Mouse (Mus musculus) G1E (cell line): Measurements from ENCODE around the gene Adamts2. TPM values are rescaled to one million over a fixed set of nuclear protein-coding genes. Genes with fewer than 3 reads are reported as not detected.

Experiments used
- ATAC-seq: 2 replicates; pipeline ENCODE4 v1.8.0; 2016; ENCODE audit warnings: mild to moderate bottlenecking; ENCODE audit not compliant: insufficient number of reproducible peaks, poor library complexity, low FRiP score, severe bottlenecking; ENCODE audit errors: extremely low read depth
- DNase-seq: peaks from one replicate; pipeline ENCODE4 v3.0.0; 2012; ENCODE audit warnings: low spot score
- H3K27me3 ChIP-seq: 2 replicates; pipeline ENCODE4 v1.6.1; 2012; ENCODE audit warnings: mild to moderate bottlenecking, low read length, inconsistent platforms; ENCODE audit not compliant: insufficient read depth
- H3K36me3 ChIP-seq: replicated peaks from 2 replicates; pipeline ENCODE3; 2012; ENCODE audit warnings: mild to moderate bottlenecking, inconsistent platforms
- H3K4me1 ChIP-seq: 2 replicates; pipeline ENCODE4 v1.6.1; 2012; ENCODE audit warnings: low read depth, low read length, inconsistent platforms, mixed read lengths; ENCODE audit not compliant: insufficient read depth
- H3K4me3 ChIP-seq: 2 replicates; pipeline ENCODE4 v1.5.1; 2012; ENCODE audit warnings: low read depth, mild to moderate bottlenecking, inconsistent platforms, low read length, moderate library complexity, mixed read lengths
- H3K9me3 ChIP-seq: replicated peaks from 2 replicates; pipeline ENCODE4 v1.6.1; 2012; ENCODE audit warnings: inconsistent platforms
- CTCF ChIP-seq: IDR thresholded peaks from 2 replicates; pipeline ENCODE4 v1.5.1; 2012; ENCODE audit warnings: low read depth, low read length, inconsistent platforms, mixed read lengths
- GATA1 ChIP-seq: IDR thresholded peaks from 2 replicates; pipeline ENCODE4 v1.6.1; 2012; ENCODE audit warnings: borderline replicate concordance, low read length, inconsistent platforms, mixed read lengths
- GATA2 ChIP-seq: IDR thresholded peaks from 2 replicates; pipeline ENCODE4 v1.6.1; 2012; ENCODE audit warnings: low read depth, low read length, inconsistent platforms, borderline replicate concordance
- POLR2AphosphoS5 ChIP-seq: IDR thresholded peaks from 2 replicates; pipeline ENCODE4 v1.6.1; 2012; ENCODE audit warnings: low read depth, low read length, inconsistent platforms; ENCODE audit not compliant: insufficient replicate concordance
- TAL1 ChIP-seq: conservative IDR thresholded peaks from 2 replicates; pipeline ENCODE4 v1.6.1; 2012; ENCODE audit warnings: low read depth, low read length, inconsistent platforms, mixed read lengths
- polyA plus RNA-seq: library from polyadenylated mRNA; stranded (reverse); fragments of >175 nt; gene quantifications from 2 replicates; pipeline ENCODE4 v1.2.3, GENCODE M21; 2012
- total RNA-seq, 2 experiments: library from RNA; stranded (forward) in 1 of 2; stranded (reverse) in 1 of 2; fragments of 200-1000 nt in 1 of 2; fragments of >200 nt in 1 of 2; fragmentation: Nextera tagmentation in 1 of 2; gene quantifications; 2 replicates each; pipeline ENCODE4 v1.2.3; 2014 to 2017

Adamts2 gene
- total and polyA plus RNA-seq, 3 experiments, result 0.05 TPM; not detected in 2

DNA sequence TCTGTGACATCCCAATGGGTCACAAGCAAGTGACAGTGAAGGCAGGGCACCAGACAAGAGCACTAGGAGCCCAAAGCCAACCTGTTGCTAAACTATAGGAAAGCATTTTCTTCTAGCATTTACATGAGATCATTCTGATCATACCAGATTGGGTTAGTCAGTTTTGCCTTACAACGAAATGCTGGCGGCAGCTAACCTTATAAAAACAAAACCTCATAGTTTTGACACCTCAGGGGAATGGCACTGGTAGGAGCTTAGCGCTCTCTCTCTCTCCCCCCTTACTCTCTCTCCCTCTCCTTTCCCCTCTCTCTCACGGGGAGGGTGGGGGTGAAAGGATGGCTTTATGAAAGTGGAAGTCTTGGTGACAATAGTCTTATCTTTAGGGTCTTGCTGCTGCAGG, 123.7 kb downstream of the Adamts2 start:
- no peaks in the 10 kb centered on the region for H3K4me1 ChIP-seq
- ATAC-seq, result no peak
- no peak for DNase-seq
- H3K4me3 ChIP-seq, result no peak overlapping the region
- H3K9me3 ChIP-seq, result peaks cover 62% of the 10 kb centered on the region
- no peaks in the 10 kb centered on the region for H3K27me3 ChIP-seq
- H3K36me3 ChIP-seq, result no peaks in the 10 kb centered on the region
- TF ChIP-seq POLR2AphosphoS5, result no peak

DNA sequence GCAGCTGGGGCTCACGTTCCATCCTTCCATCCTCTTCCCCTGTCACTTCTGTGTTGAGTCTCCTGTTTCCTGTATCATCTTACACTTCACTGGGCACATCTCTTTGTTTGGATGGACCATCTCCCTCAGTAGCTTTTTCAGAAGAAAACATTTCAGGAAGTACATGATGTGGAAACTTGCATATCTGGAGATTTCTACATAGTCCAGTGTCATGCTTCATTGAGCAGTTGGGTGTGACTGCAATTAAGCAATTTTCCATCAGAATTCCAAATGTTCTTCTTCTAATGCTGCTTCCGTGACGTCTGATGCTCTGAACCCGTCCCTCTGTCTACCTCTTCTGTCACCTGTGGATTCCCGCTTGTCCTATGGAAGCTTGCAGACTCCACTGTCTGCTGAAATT, 124.2 kb downstream of the Adamts2 start:
- TF ChIP-seq GATA1 (no peak), POLR2AphosphoS5 (no peak), GATA2 (no peak), TAL1 (no peak), CTCF (no peak)
- H3K36me3 ChIP-seq, result no peaks in the 10 kb centered on the region
- ATAC-seq (no peak), DNase-seq (no peak)
- H3K27me3 ChIP-seq, result no peaks in the 10 kb centered on the region
- no peak overlapping the region for H3K4me3 ChIP-seq
- H3K4me1 ChIP-seq, result no peaks in the 10 kb centered on the region
- H3K9me3 ChIP-seq, result peaks cover 62% of the 10 kb centered on the region

DNA sequence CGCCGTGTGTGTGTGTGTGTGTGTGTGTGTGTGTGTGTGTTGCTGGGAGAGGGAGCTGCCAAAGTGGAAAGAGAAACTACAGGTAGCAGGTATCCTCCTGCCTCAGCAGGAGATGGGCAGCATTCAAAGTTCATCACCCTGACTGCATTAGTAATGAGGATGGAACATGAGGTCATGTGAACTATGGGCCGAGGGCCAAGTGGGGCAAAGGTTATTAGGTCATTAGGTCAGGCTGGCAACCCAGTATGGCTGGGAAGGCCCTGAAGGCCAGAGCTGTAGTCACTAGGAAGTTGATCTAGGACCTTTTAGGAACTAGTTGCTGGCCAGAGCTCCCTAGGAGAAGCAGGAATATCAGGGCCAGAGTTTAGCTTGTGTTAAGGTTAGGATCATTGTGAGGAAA, 131.3 kb downstream of the Adamts2 start:
- Histone ChIP-seq H3K4me3 (no peak overlapping the region), H3K27me3 (no peaks in the 10 kb centered on the region), H3K9me3 (peaks cover 71% of the 10 kb centered on the region), H3K4me1 (no peaks in the 10 kb centered on the region), H3K36me3 (no peaks in the 10 kb centered on the region)
- TF ChIP-seq GATA1, result no peak
- no peak for TF ChIP-seq GATA2
- TF ChIP-seq POLR2AphosphoS5, result no peak
- no peak for TF ChIP-seq TAL1
- TF ChIP-seq CTCF, result no peak
- DNase-seq (no peak), ATAC-seq (no peak)

DNA sequence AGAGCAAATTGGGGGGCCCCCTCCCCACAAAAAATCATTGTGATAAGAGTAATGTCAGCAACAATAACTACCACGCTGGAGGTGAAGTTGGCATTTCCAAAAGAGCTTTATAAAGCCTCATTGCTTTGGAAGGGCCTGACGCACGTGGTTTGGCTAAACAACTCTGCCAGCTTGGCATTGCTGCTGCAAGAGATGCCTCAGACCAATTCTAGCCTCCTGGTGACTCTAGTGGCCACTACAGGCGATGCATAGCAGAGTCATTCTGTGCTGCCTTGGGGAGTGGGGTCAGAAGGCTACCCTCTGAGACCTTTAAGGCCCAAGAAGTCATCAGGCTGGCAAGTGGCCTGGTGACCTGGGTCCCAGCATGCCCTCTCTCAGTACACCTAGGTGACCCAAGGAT, 132.2 kb downstream of the Adamts2 start:
- DNase-seq, result no peak
- no peak overlapping the region for H3K4me3 ChIP-seq
- H3K4me1 ChIP-seq, result no peaks in the 10 kb centered on the region
- H3K9me3 ChIP-seq, result peaks cover 70% of the 10 kb centered on the region
- no peaks in the 10 kb centered on the region for H3K27me3 ChIP-seq
- TF ChIP-seq GATA1, result no peak
- TF ChIP-seq POLR2AphosphoS5, result no peak
- TF ChIP-seq TAL1, result no peak
- no peak for TF ChIP-seq CTCF
- TF ChIP-seq GATA2, result no peak
- ATAC-seq, result no peak
- no peaks in the 10 kb centered on the region for H3K36me3 ChIP-seq

DNA sequence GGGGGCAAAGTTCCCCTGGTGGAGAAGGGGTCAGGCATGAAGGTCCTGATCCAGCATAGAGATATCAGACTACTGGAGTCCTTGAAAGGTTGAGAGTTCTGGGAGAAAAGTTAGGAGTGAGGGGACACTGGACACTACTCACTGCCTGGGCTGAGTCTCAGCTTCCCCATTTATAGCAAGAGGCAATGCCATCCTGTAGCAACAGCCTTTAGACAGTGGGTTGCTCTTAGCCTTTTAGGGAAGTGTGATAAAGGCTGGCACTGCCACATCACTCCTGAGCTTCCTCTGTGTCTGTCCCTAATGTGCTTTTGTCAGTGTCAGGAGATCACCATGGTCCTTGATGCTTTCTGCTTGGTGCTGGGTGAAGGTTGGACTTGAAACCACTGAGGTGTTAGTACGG, 134.7 kb downstream of the Adamts2 start:
- ATAC-seq, result no peak

DNA sequence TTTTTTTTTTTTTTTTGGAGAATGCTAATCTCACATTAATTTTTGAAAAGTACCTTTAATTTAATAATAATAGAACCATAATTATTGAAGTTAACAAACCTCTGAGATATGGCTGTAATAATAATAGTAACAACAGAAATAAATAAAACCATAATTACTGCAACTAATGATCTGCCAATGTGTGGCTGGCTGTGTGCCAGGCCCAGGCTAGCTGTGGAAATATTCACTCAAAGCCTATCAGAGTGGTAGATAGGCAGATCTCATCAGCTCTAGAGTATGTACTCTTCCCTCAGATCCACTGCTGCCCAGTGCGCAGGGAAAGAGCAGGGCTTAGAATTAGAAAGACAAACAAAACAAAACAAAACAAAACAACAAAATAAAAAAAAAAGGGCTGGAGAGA, 136.6 kb downstream of the Adamts2 start:
- ATAC-seq, result no peak

More for the DNA sequence above, 134.7 kb downstream of the Adamts2 start:
- no peaks in the 10 kb centered on the region for H3K36me3 ChIP-seq
- H3K4me3 ChIP-seq, result no peak overlapping the region
- no peaks in the 10 kb centered on the region for H3K27me3 ChIP-seq
- H3K9me3 ChIP-seq, result peaks cover 65% of the 10 kb centered on the region
- no peak for DNase-seq
- H3K4me1 ChIP-seq, result no peaks in the 10 kb centered on the region
- TF ChIP-seq CTCF, result no peak
- no peak for TF ChIP-seq POLR2AphosphoS5
- no peak for TF ChIP-seq GATA2
- no peak for TF ChIP-seq GATA1
- no peak for TF ChIP-seq TAL1

DNA sequence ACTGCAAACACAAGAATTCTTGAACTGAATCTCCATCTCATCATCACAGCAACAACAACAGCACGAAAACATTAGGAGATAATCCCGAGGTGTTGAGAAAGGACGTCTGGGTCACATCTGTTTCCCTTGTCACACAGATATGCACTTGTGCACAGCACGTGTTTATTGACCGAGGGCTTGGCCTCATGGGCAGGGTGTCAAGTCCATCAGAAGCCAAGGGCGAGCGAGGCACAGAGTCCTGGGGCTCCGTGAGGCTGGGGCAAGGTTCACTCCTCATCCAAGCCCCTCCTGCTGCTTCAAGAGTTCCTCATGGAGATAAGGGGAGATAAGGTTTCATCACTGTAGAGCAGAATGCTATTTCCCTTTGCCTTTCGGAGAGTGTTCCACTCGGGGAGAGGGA, 137.6 kb downstream of the Adamts2 start:
- ATAC-seq, result no peak
- DNase-seq, result no peak
- no peaks in the 10 kb centered on the region for H3K27me3 ChIP-seq
- no peak overlapping the region for H3K4me3 ChIP-seq
- TF ChIP-seq TAL1 (no peak), GATA2 (no peak), POLR2AphosphoS5 (no peak), CTCF (no peak), GATA1 (no peak)
- H3K4me1 ChIP-seq, result no peaks in the 10 kb centered on the region
- H3K36me3 ChIP-seq, result no peaks in the 10 kb centered on the region
- peaks cover 59% of the 10 kb centered on the region for H3K9me3 ChIP-seq

More for the DNA sequence above, 136.6 kb downstream of the Adamts2 start:
- H3K27me3 ChIP-seq, result no peaks in the 10 kb centered on the region
- no peak for DNase-seq
- H3K4me3 ChIP-seq, result no peak overlapping the region
- no peaks in the 10 kb centered on the region for H3K36me3 ChIP-seq
- H3K9me3 ChIP-seq, result peaks cover 59% of the 10 kb centered on the region
- TF ChIP-seq TAL1 (no peak), GATA2 (no peak), GATA1 (no peak), POLR2AphosphoS5 (no peak), CTCF (no peak)
- H3K4me1 ChIP-seq, result no peaks in the 10 kb centered on the region
